Mouse (Mus musculus): ENCODE data around the gene Rnf111. TPM values are rescaled to one million over a fixed set of nuclear protein-coding genes. Genes with fewer than 3 reads are reported as not detected.
A peak's percentile ranks its signal among the peaks of the same experiment; 100 is the strongest.
"Not testable (repeated sequence)": the region's sequence is repeated elsewhere in the genome, so short reads cannot be mapped to it uniquely, and the experiment has no call there.

Gene Rnf111
- 27.3 TPM for polyA plus RNA-seq (2021)

DNA sequence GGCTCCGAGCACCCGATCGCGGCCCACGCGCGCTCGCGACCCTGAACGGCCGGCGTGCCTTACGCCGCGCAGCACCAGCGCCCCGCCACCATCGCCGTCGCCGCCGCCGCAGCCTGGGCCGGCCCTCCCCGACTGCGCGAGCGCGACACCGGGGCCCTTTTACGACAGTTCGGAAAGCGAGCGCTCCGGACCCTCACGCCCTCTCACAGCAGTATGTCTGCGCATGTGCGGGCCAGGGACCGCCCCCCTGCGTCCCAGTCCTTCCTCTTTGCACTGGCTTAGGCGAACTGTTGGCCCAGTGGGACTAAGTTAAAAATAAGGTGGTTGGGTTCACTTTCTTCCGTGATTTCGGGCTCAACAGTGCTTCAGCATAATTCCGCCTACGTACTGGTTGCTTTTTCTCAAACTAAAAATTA lies at the start of gene Rnf111:
Gene Rnf111 (minus strand): TSS at position 100 of the 416 bp plus-strand sequence.
- ChIA-PET CTCF (no interaction called here), POLR2A (no interaction called here)
- no peaks in the 10 kb centered on the region for H3K27me3 ChIP-seq
- ATAC-seq: peak; percentile 94
- peak; percentile 77 for DNase-seq (ENCODE audit: low read depth, low spot score)
- TF ChIP-seq CTCF (IDR thresholded peaks at IDR 0.05): no peak
- in situ Hi-C loops (cut with MboI; ENCODE audit: low pct_unique_long_range_greater_than_20kb): no loop called here

DNA sequence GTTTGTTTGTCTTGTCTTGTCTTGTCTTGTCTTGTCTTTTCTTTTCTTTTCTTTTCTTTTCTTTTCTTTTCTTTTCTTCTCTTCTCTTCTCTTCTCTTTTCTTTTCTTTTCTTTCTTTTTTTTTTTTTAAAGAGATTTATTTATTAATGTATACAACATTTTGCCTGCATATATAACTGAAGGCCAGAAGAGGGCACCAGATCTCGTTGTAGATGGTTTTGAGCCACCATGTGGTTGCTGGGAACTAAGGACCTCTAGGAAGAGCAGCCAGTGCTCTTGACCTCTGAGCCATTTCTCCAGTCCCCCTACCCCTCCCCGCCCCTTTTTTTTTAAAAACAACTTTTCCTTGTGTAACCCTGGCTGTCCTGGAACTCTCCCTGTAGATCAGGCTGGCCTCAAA lies 48.7 kb upstream of the Rnf111 start:
- CTCF ChIA-PET; H3K27me3 ChIP-seq; ATAC-seq; POLR2A ChIA-PET; in situ Hi-C loops (cut with MboI; ENCODE audit: low pct_unique_long_range_greater_than_20kb); DNase-seq (ENCODE audit: low read depth, low spot score): not testable (repeated sequence)

DNA sequence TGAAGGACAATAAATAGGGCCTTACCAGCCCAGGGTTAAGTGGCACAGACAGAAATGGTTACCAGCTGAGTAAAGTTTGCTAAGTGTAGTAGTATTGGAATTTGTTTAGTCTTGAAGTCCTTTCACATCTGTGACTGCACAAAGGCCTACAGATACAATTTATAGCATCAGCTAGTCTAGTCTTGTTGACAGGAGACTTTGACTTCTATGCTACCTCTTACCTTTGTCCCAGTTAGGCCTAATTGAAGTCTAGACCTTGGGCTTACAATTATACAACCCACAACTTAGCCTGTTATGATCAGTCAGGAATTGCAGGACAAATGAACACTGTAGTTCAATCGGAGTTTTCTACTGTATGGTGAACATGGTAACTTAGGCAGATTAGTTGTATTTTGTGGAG lies 48.0 kb upstream of the Rnf111 start:
- no peak for DNase-seq (ENCODE audit: low read depth, low spot score)
- TF ChIP-seq CTCF (IDR thresholded peaks at IDR 0.05): no peak
- POLR2A ChIA-PET: no interaction called here
- in situ Hi-C loops (cut with MboI; ENCODE audit: low pct_unique_long_range_greater_than_20kb): no loop called here
- CTCF ChIA-PET: interaction anchor here (1.0 kb wide), 2 partner anchors 30 to 540 kb away, joined by 3 read pairs; no protein-coding TSS in a partner anchor
- no peak for ATAC-seq
- no peaks in the 10 kb centered on the region for H3K27me3 ChIP-seq

DNA sequence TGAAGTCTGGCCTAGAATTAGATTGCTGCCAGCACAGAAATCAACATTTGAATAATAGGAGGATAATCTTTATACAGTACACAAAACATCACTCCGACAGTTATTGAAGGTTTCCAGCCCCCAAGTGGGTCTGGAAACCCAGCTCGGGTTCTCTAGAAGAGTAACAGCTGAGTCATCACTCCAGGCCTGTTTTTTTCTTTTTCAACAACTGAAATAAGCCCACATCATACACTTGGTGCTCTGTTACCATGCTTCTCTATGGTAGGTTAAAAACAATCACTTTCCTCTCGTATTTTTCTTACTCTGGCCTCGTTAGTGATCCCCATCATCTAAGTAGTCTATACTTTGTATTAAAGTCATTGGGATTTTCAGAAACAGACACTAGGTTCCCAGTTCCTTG lies 44.8 kb upstream of the Rnf111 start:
- POLR2A ChIA-PET: no interaction called here
- in situ Hi-C loops (cut with MboI; ENCODE audit: low pct_unique_long_range_greater_than_20kb): no loop called here
- CTCF ChIA-PET: interaction anchor here (1.6 kb wide), 1 partner anchor 8 kb away, joined by 3 read pairs; no protein-coding TSS in a partner anchor
- DNase-seq (ENCODE audit: low read depth, low spot score): no peak
- TF ChIP-seq CTCF (IDR thresholded peaks at IDR 0.05): no peak
- ATAC-seq: no peak
- H3K27me3 ChIP-seq: no peaks in the 10 kb centered on the region

DNA sequence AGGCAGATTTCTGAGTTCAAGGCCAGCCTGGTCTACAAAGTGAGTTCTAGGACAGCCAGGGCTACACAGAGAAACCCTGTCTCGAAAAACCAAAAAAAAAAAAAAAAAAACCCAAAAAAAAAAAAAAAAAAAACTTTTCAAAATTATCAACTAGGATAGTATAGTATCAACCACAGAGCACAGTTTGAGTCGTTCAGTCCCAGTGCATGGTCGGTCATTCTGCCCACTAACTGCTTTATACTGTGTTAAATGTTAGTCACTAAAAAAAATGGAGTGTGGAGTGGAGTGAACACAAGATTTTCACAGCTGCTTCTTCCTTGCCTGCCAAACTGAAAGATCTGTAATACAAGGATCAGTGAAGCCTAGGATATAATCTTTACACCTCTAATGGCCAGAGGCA lies 43.1 kb upstream of the Rnf111 start:
- ChIA-PET POLR2A (interaction anchor here (0.6 kb wide), 1 partner anchor 83 kb away, joined by 3 read pairs; no protein-coding TSS in a partner anchor), CTCF (interaction anchor here (1.0 to 1.6 kb wide), 3 partner anchors 9 to 38 kb away, joined by 3 to 4 read pairs (median 3); no protein-coding TSS in a partner anchor)
- ATAC-seq; in situ Hi-C loops (cut with MboI; ENCODE audit: low pct_unique_long_range_greater_than_20kb); DNase-seq (ENCODE audit: low read depth, low spot score); H3K27me3 ChIP-seq: not testable (repeated sequence)

DNA sequence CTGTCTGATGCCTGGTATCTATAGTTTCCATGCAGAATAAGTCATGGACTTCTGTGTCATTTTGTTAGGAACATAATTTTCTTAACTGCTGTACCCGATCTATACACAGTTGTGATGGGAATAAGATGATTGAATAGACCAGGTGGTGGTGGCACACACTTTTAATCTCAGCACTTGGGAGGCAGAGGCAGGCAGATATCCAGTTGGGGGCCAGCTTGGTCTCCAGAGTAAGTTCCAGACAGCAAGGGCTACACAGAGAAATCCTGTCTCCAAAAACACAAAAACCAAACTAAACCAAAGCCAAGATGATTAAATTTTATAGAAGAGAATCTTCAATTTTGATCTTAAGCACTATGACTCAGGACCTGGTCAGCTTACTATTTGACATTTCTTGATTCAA lies 41.3 kb upstream of the Rnf111 start:
- DNase-seq (ENCODE audit: low read depth, low spot score) (no peak), ATAC-seq (no peak)
- ChIA-PET CTCF (interaction anchor here (1.0 to 1.1 kb wide), 2 partner anchors 20 to 21 kb away, joined by 4 to 7 read pairs; no protein-coding TSS in a partner anchor), POLR2A (no interaction called here)
- no peak for TF ChIP-seq CTCF (IDR thresholded peaks at IDR 0.05)
- in situ Hi-C loops (cut with MboI; ENCODE audit: low pct_unique_long_range_greater_than_20kb): no loop called here
- no peaks in the 10 kb centered on the region for H3K27me3 ChIP-seq

DNA sequence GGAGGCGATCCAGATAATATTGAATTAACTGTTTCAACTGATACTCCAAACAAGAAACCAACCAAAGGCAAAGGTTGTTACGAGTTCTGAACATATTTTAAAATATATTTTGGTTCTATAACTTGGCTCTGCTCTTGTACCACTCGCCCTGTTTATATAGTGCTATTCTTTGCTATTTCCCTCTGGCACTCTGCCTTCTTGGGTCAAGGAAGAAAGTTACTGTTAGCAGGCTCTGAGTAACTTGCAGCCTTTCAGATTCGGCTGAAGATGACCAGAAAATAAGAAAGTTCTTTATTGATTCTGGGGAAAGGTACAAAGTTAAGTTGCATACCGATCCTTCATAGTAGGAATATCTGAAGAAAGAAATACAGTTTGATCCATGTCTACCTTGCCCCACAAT lies 40.5 kb upstream of the Rnf111 start:
- DNase-seq (ENCODE audit: low read depth, low spot score): no peak
- ChIA-PET CTCF (no interaction called here), POLR2A (no interaction called here)
- no peak for TF ChIP-seq CTCF (IDR thresholded peaks at IDR 0.05)
- no peaks in the 10 kb centered on the region for H3K27me3 ChIP-seq
- in situ Hi-C loops (cut with MboI; ENCODE audit: low pct_unique_long_range_greater_than_20kb): no loop called here
- ATAC-seq: no peak

DNA sequence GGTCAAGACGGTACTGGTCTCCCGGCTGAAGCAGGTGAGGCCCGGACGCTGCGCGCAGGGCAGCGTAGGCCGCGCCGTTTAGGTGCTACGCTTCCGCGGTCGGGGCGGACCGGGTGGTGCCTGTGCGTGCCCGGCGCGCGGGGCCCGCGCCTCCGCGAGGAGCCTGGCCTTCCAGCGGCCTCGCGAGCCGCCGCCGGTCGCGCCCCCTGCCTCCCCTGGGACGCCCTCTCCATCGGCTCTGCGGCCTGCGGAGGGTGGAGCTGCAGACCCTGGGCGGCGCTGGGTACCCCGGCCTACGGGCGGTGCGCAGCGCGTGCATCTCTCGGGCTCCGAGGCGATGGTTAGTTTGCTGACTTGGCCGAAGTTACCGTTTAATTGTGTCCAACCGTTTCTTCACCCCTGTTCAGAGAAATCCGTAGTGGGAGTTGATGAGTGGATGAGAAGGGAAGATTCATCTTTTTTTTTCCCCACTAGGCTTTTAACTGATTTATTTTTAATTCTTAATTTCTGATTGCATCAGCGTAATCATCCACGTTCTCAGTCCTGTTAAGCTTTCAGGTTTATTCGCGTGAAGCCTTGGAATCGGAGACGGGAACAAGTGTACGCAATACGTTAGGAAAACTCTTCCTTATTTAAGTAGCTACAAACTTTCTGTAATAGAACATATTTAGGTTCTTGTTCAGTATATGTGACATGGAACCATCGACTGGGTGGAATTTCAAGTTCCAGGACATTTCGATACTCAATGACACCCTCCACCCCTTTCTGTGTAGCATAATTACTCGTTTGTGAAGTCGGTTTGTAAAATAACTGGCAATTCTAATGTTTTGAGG lies 39.7 kb upstream of the Rnf111 start:
- in situ Hi-C loops (cut with MboI; ENCODE audit: low pct_unique_long_range_greater_than_20kb): no loop called here
- ATAC-seq (peak; percentile 49), DNase-seq (ENCODE audit: low read depth, low spot score) (peak; percentile 13)
- ChIA-PET CTCF (no interaction called here), POLR2A (interaction anchor here (0.5 to 1.2 kb wide), 2 partner anchors 41 to 228 kb away, joined by 3 read pairs; no protein-coding TSS in a partner anchor)
- TF ChIP-seq CTCF (IDR thresholded peaks at IDR 0.05): no peak
- H3K27me3 ChIP-seq: no peaks in the 10 kb centered on the region

DNA sequence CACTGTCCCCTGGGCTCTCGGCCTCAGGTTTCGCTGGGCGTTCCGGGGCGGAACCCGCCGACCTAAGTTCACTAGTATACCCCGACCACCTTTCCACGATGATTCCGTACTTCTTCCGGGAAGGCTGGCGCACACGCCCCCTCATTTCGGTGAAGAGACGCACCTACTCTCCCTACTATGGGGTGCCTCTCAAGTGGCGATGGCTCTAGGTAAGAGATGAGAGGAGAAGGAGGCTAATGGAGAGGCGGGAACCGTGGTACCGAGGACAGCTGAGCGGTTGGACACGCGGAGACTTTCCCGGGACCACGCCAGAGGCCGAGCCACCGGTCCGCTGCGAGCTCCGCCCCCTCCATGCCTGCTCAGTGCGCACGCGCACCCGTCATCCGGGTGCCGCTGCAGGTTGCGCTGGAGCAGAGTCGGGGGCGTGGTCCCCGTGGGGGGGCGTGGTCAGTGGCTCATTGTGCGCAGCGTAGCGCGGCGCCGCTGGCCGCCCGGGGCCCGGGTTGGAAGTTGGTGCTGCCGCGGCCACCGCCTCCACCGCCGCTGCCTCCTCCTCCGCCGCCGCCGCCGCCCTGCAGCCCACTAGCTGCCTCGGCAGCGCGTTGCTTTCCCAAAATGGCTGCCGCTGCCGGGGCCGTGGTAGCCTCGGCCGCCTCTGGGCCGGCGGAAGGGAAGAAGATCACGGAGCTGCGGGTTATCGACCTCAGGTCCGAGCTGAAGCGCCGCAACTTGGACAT lies 38.9 kb upstream of the Rnf111 start, which contains the start of gene Sltm:
Gene Sltm (plus strand): TSS at position 450 of the 737 bp plus-strand sequence.
- POLR2A ChIA-PET: interaction anchor here (1.2 kb wide), 1 partner anchor 40 kb away, joined by 3 read pairs; no protein-coding TSS in a partner anchor
- in situ Hi-C loops (cut with MboI; ENCODE audit: low pct_unique_long_range_greater_than_20kb): no loop called here
- H3K27me3 ChIP-seq: no peaks in the 10 kb centered on the region
- TF ChIP-seq CTCF (IDR thresholded peaks at IDR 0.05): no peak
- DNase-seq (ENCODE audit: low read depth, low spot score) (peak; percentile 81), ATAC-seq (peak; percentile 87)
- CTCF ChIA-PET: no interaction called here

DNA sequence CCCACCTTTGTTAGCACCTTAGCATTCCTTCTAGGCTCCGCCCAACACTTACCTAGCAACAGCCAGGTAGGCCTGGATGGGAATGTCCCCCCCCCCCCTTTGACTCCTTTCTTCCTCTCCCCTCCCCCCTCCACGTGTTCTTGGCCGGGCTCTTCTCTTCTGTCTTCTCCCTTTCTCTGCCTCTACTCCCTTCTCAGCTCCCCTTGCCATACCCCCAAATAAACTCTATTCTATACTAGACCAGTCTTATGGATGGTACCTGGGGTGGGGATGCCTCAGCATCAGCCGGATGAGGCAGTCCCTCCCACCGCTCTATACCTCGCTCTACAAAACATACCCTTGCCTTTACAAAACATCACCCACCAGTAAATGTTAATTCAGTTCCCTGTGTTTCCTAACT lies 38.1 kb upstream of the Rnf111 start:
- TF ChIP-seq CTCF (IDR thresholded peaks at IDR 0.05): no peak
- no peak for DNase-seq (ENCODE audit: low read depth, low spot score)
- in situ Hi-C loops (cut with MboI; ENCODE audit: low pct_unique_long_range_greater_than_20kb): no loop called here
- ChIA-PET CTCF (no interaction called here), POLR2A (no interaction called here)
- H3K27me3 ChIP-seq: no peaks in the 10 kb centered on the region
- ATAC-seq: no peak

DNA sequence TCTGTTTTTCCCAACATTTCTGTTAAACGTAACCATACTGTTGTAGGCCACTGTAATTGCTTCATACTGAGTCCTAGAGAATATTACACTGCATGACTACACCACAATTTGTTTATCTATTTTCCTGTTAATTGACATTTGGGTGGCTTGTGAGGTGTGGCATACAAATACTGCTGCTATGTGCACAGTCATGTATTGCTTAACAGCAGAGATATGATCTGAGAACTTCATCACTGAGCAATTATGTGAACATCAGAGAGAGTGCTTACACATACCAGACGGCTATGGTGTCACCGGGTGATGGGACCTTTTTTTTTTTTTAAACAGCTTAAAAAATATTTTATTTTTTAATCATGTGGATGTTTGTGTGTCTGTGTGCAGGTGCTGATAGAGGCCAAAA lies 29.8 kb upstream of the Rnf111 start:
- POLR2A ChIA-PET: no interaction called here
- no peak for TF ChIP-seq CTCF (IDR thresholded peaks at IDR 0.05)
- no peak for ATAC-seq

More for the DNA sequence above, 29.8 kb upstream of the Rnf111 start:
- CTCF ChIA-PET: no interaction called here
- in situ Hi-C loops (cut with MboI; ENCODE audit: low pct_unique_long_range_greater_than_20kb): no loop called here
- peaks cover 11% of the 10 kb centered on the region for H3K27me3 ChIP-seq
- no peak for DNase-seq (ENCODE audit: low read depth, low spot score)

All from Patski (cell line).